In genomic region chr13:34650953-34651352, GRCm38 (mm10) we compare ENCODE assay signal across 8 mouse cellular contexts. TPM values are rescaled to one million over a fixed set of nuclear protein-coding genes. Genes with fewer than 3 reads are reported as not detected.
DNase-seq lines count a peak whose midpoint lies in the region; ATAC-seq and TF ChIP-seq lines count a peak whose summit lies in the region.

No protein-coding gene starts in this region.

- TF ChIP-seq CTCF in layer of hippocampus, adult 2 months (conservative IDR thresholded peaks at IDR 0.05), result no peak

- H3K27ac ChIP-seq in forebrain, embryonic 12.5 days, result no peak overlapping the region
- peak overlapping the region; percentile 75 for H3K27ac ChIP-seq in layer of hippocampus, adult 2 months
- no peak overlapping the region for H3K27ac ChIP-seq in midbrain, embryonic 10.5 days (replicated peaks)

- no peaks in the 10 kb centered on the region for H3K36me3 ChIP-seq in forebrain, embryonic 12.5 days (replicated peaks)
- H3K36me3 ChIP-seq in midbrain, embryonic 10.5 days, result no peaks in the 10 kb centered on the region

- peaks cover 24% of the 10 kb centered on the region for H3K4me1 ChIP-seq in forebrain, embryonic 12.5 days
- peaks cover 46% of the 10 kb centered on the region for H3K4me1 ChIP-seq in midbrain, embryonic 10.5 days

- H3K27me3 ChIP-seq in forebrain, embryonic 12.5 days, result peaks cover 83% of the 10 kb centered on the region
- peaks cover 86% of the 10 kb centered on the region for H3K27me3 ChIP-seq in midbrain, embryonic 10.5 days (ENCODE audit: low read depth, poor library complexity, severe bottlenecking)

- DNase-seq in left cerebral cortex, postnatal 4 days, result peak; percentile 60
- no peak for DNase-seq in left cerebral cortex, adult 18-20 months (ENCODE audit: low spot score in 2 of 2)
- DNase-seq in heart, postnatal 25 days (ENCODE audit: low spot score), result peak; percentile 61
- peak; percentile 58 to 61 for DNase-seq in layer of hippocampus, adult 2 months (ENCODE audit: low spot score in 2 of 2)
- peak; percentile 18 for DNase-seq in midbrain, embryonic 10.5 days (ENCODE audit: low spot score)
- DNase-seq in cerebellum, adult 18-20 months, result no peak

- no peaks in the 10 kb centered on the region for H3K9me3 ChIP-seq in forebrain, embryonic 12.5 days
- H3K9me3 ChIP-seq in midbrain, embryonic 10.5 days (replicated peaks), result no peaks in the 10 kb centered on the region

- intact Hi-C loops in left cerebral cortex, postnatal 4 days (cut with DNase I), result loop anchor here (10.0 kb wide), 1 partner anchor 84 kb away; the partner anchor contains the start of gene Fam50b
- intact Hi-C loops in heart, postnatal 25 days (cut with DNase I), result loop anchor here (1.0 to 5.0 kb wide), 3 partner anchors 32 to 73 kb away; no protein-coding TSS in a partner anchor

- peak overlapping the region; percentile 88 for H3K4me2 ChIP-seq in forebrain, embryonic 12.5 days

- WGBS in forebrain, embryonic 12.5 days, result 36% methylated on average over 10 of the region's 10 CpGs
- WGBS in midbrain, embryonic 10.5 days, result 34% methylated on average over 10 of the region's 10 CpGs

- H3K4me3 ChIP-seq in forebrain, embryonic 12.5 days (replicated peaks), result peak overlapping the region; percentile 55
- H3K4me3 ChIP-seq in layer of hippocampus, adult 2 months, result peak overlapping the region; percentile 67
- H3K4me3 ChIP-seq in midbrain, embryonic 10.5 days, result peak overlapping the region; percentile 69

- ATAC-seq in forebrain, embryonic 12.5 days (ENCODE audit: low FRiP score), result no peak
- ATAC-seq in megakaryocyte progenitor cell, adult 5-6 weeks (replicated peaks; ENCODE audit: poor library complexity), result no peak

- H3K9ac ChIP-seq in forebrain, embryonic 12.5 days, result 0 out of 2 replicates have a peak overlapping the region, but pooled peaks have one; percentile 53

RNA-seq across cellular contexts. Expression of gene Pxdc1, which starts 2.3 kb away (rescaled TPM):
- total RNA-seq in left cerebral cortex, postnatal 4 days (2021), result 1 to 10 TPM; 4.6 to 6.4 TPM
- 1 to 10 TPM; 5.1 to 7.9 TPM for total RNA-seq in left cerebral cortex, adult 18-20 months (2021)
- 5.5 and 5.9 TPM in 2 replicates for polyA plus RNA-seq in forebrain, embryonic 12.5 days (2016; fragmentation: Nextera tagmentation; extraction: Ambion mirVana)
- total RNA-seq in heart, postnatal 25 days (2021), result 10 to 100 TPM; 11.5 to 12.9 TPM
- total RNA-seq in layer of hippocampus, adult 2 months (2021), result 10 to 100 TPM; 11.8 to 18.4 TPM
- polyA plus RNA-seq in midbrain, embryonic 10.5 days (2016; fragmentation: Nextera tagmentation; extraction: Ambion mirVana), result 4.1 and 6.6 TPM in 2 replicates
- not detected in 2 replicates for total RNA-seq in megakaryocyte progenitor cell, adult 5-6 weeks (2015)
- not detected in 2 replicates for total RNA-seq in megakaryocyte progenitor cell, adult 5-6 weeks (2017)

Comparison
In these comparisons a context has a peak if more than half of its experiments do, and no peak if none do; other contexts are left out.
1. DNase-seq: peak in left cerebral cortex, postnatal 4 days (single experiment), heart, postnatal 25 days (single experiment), layer of hippocampus, adult 2 months (2 of 2) and midbrain, embryonic 10.5 days (single experiment); none in left cerebral cortex, adult 18-20 months (0 of 2) and cerebellum, adult 18-20 months (0 of 2).
2. RNA of gene Pxdc1, which starts 2.3 kb away (total RNA-seq): 11.8 to 18.4 TPM in layer of hippocampus, adult 2 months, 11.5 to 12.9 TPM in heart, postnatal 25 days, 5.1 to 7.9 TPM in left cerebral cortex, adult 18-20 months and 4.6 to 6.4 TPM in left cerebral cortex, postnatal 4 days; not detected in megakaryocyte progenitor cell, adult 5-6 weeks; every median in the first group is over 4 times any median in the second.
3. Peak in every context shown above with its lines, with median percentiles within 50 percentile points of each other: H3K4me3 ChIP-seq.